ENCODE assay signal across 20 mouse cellular contexts in the genomic region with DNA sequence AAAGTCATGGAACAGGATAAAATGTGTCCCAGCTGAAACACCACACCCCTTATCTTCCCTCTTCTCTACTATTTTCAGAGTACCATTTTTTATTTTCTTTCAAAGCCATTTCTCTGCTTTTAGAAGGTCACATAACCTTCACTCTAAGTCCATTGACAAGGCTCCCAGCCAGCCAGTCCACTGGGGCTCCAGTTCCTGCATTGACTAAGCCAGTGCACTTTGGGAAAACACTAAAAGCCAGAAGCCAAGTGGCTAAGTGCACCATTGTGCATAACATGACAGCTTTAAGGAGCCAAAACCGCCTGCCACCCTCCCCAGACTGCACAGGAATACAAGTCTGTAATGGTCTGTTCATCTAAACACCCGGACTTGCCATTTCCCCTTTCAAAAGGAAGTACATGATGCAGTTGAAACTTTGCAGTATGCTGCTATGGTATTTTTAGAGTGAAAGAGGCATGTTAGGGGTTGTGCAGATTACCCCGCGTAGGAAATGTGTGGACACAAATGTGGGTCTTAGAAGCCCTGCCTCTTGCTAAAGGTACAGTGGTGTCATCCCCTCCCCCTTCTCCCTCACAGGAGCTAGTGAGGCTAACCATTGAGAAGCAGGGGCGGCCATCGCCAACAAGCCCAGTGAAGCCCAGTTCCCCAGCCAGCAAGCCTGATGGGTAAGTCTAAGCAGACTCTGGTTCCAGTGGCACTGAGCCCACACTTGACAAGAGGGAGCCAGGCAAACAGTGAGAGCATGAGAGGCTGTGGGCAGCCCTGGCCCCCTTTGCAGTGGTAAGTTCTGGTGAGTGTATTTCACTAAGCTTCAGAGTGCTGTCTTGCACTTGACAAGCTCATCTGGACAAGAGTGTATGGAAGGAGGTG. TPM values are rescaled to one million over a fixed set of nuclear protein-coding genes. Genes with fewer than 3 reads are reported as not detected.
DNase-seq lines count a peak whose midpoint lies in the region; ATAC-seq and TF ChIP-seq lines count a peak whose summit lies in the region.
"Had no signal": no experiment of that assay in that cellular context is flagged by ENCODE, and none has a peak within 500 bp of the region (broad histone marks: within the 10 kb centered on the region; RNA-seq: fewer than 3 reads in every experiment).

No protein-coding gene starts in this region.

- no peak overlapping the region for H3K4me3 ChIP-seq in kidney, adult 2 months (ENCODE audit: insufficient read depth, low read depth, low read length)
- H3K4me3 ChIP-seq: heart, embryonic 15.5 days; hindbrain, embryonic 15.5 days; midbrain, embryonic 15.5 days had no signal

- H3K4me1 ChIP-seq in kidney, adult 2 months (ENCODE audit: control insufficient read depth, insufficient read depth, low read length) = no peaks in the 10 kb centered on the region
- H3K4me1 ChIP-seq: heart, embryonic 15.5 days; hindbrain, embryonic 15.5 days; midbrain, embryonic 15.5 days had no signal

- no peaks in the 10 kb centered on the region for H3K36me3 ChIP-seq in kidney, adult 2 months (ENCODE audit: control insufficient read depth, insufficient read depth, low read length)

- no peak for TF ChIP-seq POLR2A in kidney, adult 2 months (IDR thresholded peaks at IDR 0.05; ENCODE audit: low read depth, low read length)

- H3K27me3 ChIP-seq in kidney, adult 2 months (replicated peaks; ENCODE audit: control insufficient read depth, insufficient read depth, low read length) = no peaks in the 10 kb centered on the region
- H3K27me3 ChIP-seq: heart, embryonic 15.5 days; hindbrain, embryonic 15.5 days; midbrain, embryonic 15.5 days had no signal

- no peak overlapping the region for H3K27ac ChIP-seq in kidney, adult 2 months (ENCODE audit: insufficient read depth, low read depth, low read length)
- H3K27ac ChIP-seq: heart, embryonic 15.5 days; hindbrain, embryonic 15.5 days; liver, embryonic 14.5 days; midbrain, embryonic 15.5 days; stomach, postnatal 0 days had no signal

- 88% methylated on average over 6 of the region's 6 CpGs for WGBS in kidney, adult 2 months

- peak; percentile 39 to 48; a peak in 3 of 4 replicates for ATAC-seq in hematopoietic stem cell, adult 5-6 weeks (replicated peaks in 1 of 2; ENCODE audit: insufficient read depth in 1 of 2, low FRiP score in 2 of 2, low TSS enrichment in 1 of 2, low read depth in 1 of 2, poor library complexity in 2 of 2, severe bottlenecking in 2 of 2)
- ATAC-seq: midbrain, embryonic 15.5 days had no signal

- no peak for TF ChIP-seq CTCF in kidney, adult 2 months (conservative IDR thresholded peaks at IDR 0.05; ENCODE audit: insufficient read depth, insufficient read length, low read depth, low read length)

- peak; percentile 65 for DNase-seq in adrenal gland, postnatal 14 days
- DNase-seq in adrenal gland, postnatal 25 days = no peak
- peak; percentile 36 to 63 for DNase-seq in layer of hippocampus, postnatal 10 days (ENCODE audit: low spot score in 2 of 2)
- no peak for DNase-seq in layer of hippocampus, adult 9-10 months (ENCODE audit: low spot score)
- peak; percentile 81 for DNase-seq in A20 (ENCODE audit: low read depth, low spot score)
- no peak for DNase-seq in kidney, adult 2 months
- DNase-seq in urinary bladder, adult 18-20 months (ENCODE audit: low spot score in 2 of 2) = no peak
- DNase-seq: cerebellum, adult 9-11 months; heart, adult 11 months; kidney, adult 9 months; lung, postnatal 14 days; thymus, postnatal 36 days had no signal

RNA-seq across cellular contexts. Expression of gene Gm13420, which starts 52.8 kb away (rescaled TPM):
- total RNA-seq in adrenal gland, postnatal 14 days (2021) = not detected in 2 replicates
- not detected in 2 replicates for total RNA-seq in adrenal gland, postnatal 25 days (2021)
- total RNA-seq in layer of hippocampus, postnatal 10 days (2021) = 1 to 10 TPM; 1.4 to 2.2 TPM
- not detected in 2 replicates for total RNA-seq in hematopoietic stem cell, adult 5-6 weeks (2017)
- polyA plus RNA-seq in kidney, adult 2 months (2012; rRNA removed) = 6.1 and 9.4 TPM in 2 replicates
- polyA plus RNA-seq: heart, embryonic 15.5 days; limb, embryonic 11.5 days; neural tube, embryonic 11.5 days had no signal

Comparison
In these comparisons a context has a peak if more than half of its experiments do, and no peak if none do; other contexts are left out.
1. DNase-seq: peak in adrenal gland, postnatal 14 days (single experiment), layer of hippocampus, postnatal 10 days (2 of 2) and A20 (single experiment); none in adrenal gland, postnatal 25 days (single experiment), layer of hippocampus, adult 9-10 months (single experiment), kidney, adult 2 months (single experiment) and urinary bladder, adult 18-20 months (0 of 2).